Mouse (Mus musculus): ENCODE results near the gene Asic2.

- TF ChIP-seq CTCF (conservative IDR thresholded peaks at IDR 0.05; ENCODE audit: low read length) (no peak), NANOG (IDR thresholded peaks at IDR 0.05; ENCODE audit: borderline replicate concordance, low read length) (no peak)
Observed at GRCm38 (mm10) chr11:81416319-81416718, 551.9 kb downstream of the Asic2 start.

All from E14TG2a.4 (cell line).